ENCODE assay signal across 24 mouse cellular contexts in genomic region chr13:69825396-69826095, GRCm38 (mm10). TPM values are rescaled to one million over a fixed set of nuclear protein-coding genes. Genes with fewer than 3 reads are reported as not detected.
DNase-seq lines count a peak whose midpoint lies in the region; ATAC-seq lines count a peak whose summit lies in the region.
"Had no signal": no experiment of that assay in that cellular context is flagged by ENCODE, and none has a peak within 500 bp of the region (broad histone marks: within the 10 kb centered on the region; RNA-seq: fewer than 3 reads in every experiment).

No protein-coding gene starts in this region.

- WGBS in heart, embryonic 12.5 days: 32% methylated on average over 8 of the region's 8 CpGs
- WGBS in midbrain, embryonic 15.5 days: 40% methylated on average over 8 of the region's 8 CpGs

- H3K36me3 ChIP-seq in heart, embryonic 12.5 days: no peaks in the 10 kb centered on the region
- no peaks in the 10 kb centered on the region for H3K36me3 ChIP-seq in midbrain, embryonic 15.5 days (replicated peaks)
- H3K36me3 ChIP-seq: embryonic facial prominence, embryonic 10.5 days had no signal

- DNase-seq in adrenal gland, adult 8-10 months: peak; percentile 64
- DNase-seq in adrenal gland, postnatal 25 days: no peak
- DNase-seq in heart, adult 11 months: peak; percentile 86
- peak; percentile 19 to 57 for DNase-seq in adrenal gland, postnatal 36 days
- no peak for DNase-seq in kidney, postnatal 10 days
- DNase-seq: cerebellum, postnatal 14 days; gastrocnemius, adult 2 months; heart, postnatal 14 days; kidney, adult 11 months; left cerebral cortex, postnatal 4 days; liver; right cerebral cortex, postnatal 14 days; spleen, adult 18-20 months; thymus, postnatal 25 days had no signal

- no peak overlapping the region for H3K9ac ChIP-seq in heart, embryonic 12.5 days
- no peak overlapping the region for H3K9ac ChIP-seq in midbrain, embryonic 15.5 days

- no peaks in the 10 kb centered on the region for H3K9me3 ChIP-seq in heart, embryonic 12.5 days (replicated peaks)
- H3K9me3 ChIP-seq in midbrain, embryonic 15.5 days: no peaks in the 10 kb centered on the region
- H3K9me3 ChIP-seq: embryonic facial prominence, embryonic 10.5 days had no signal

- no peak for ATAC-seq in heart, embryonic 12.5 days (ENCODE audit: insufficient number of reproducible peaks, low FRiP score)
- ATAC-seq in midbrain, embryonic 15.5 days (replicated peaks): peak; percentile 19; the same call in 1 of the 2 replicates
- ATAC-seq: CD4-positive, CD25-positive, alpha-beta regulatory T cell, adult 4 months; forebrain, embryonic 16.5 days; lung, postnatal 0 days; Patski had no signal

- no peak overlapping the region for H3K4me2 ChIP-seq in heart, embryonic 12.5 days
- H3K4me2 ChIP-seq in midbrain, embryonic 15.5 days: no peak overlapping the region
- H3K4me2 ChIP-seq: heart, embryonic 11.5 days had no signal

- H3K4me1 ChIP-seq in heart, embryonic 12.5 days (replicated peaks): peaks cover 13% of the 10 kb centered on the region; the same call in 1 of the 2 replicates
- peaks cover 12% of the 10 kb centered on the region for H3K4me1 ChIP-seq in midbrain, embryonic 15.5 days
- H3K4me1 ChIP-seq: embryonic facial prominence, embryonic 10.5 days had no signal

- no peak overlapping the region for H3K27ac ChIP-seq in heart, embryonic 12.5 days (ENCODE audit: poor library complexity, severe bottlenecking)
- H3K27ac ChIP-seq in midbrain, embryonic 15.5 days: no peak overlapping the region
- H3K27ac ChIP-seq: embryonic facial prominence, embryonic 10.5 days; gastrocnemius, adult 2 months; kidney, postnatal 0 days; left cerebral cortex, adult 2 months had no signal

- no peaks in the 10 kb centered on the region for H3K27me3 ChIP-seq in heart, embryonic 12.5 days (replicated peaks)
- no peaks in the 10 kb centered on the region for H3K27me3 ChIP-seq in midbrain, embryonic 15.5 days (replicated peaks)
- H3K27me3 ChIP-seq: Patski had no signal

- H3K4me3 ChIP-seq in heart, embryonic 12.5 days: no peak overlapping the region
- H3K4me3 ChIP-seq in midbrain, embryonic 15.5 days: no peak overlapping the region
- H3K4me3 ChIP-seq: embryonic facial prominence, embryonic 10.5 days; gastrocnemius, adult 2 months; left cerebral cortex, adult 2 months had no signal

RNA-seq across cellular contexts. Expression of gene Med10, which starts 23.4 kb away (rescaled TPM):
- 10 to 100 TPM; 52.9 to 74.7 (median 62.3) TPM for total RNA-seq in adrenal gland, adult 8-10 months (2022)
- total RNA-seq in adrenal gland, postnatal 25 days (2021): 69.2 and 91.5 TPM in 2 replicates
- polyA plus RNA-seq in heart, embryonic 12.5 days (2016; fragmentation: Nextera tagmentation; extraction: Ambion mirVana): 105 and 106 TPM in 2 replicates
- 10 to 100 TPM; 52.9 to 76.6 TPM for total RNA-seq in adrenal gland, postnatal 36 days (2021)
- 135 TPM in 2 replicates for polyA plus RNA-seq in midbrain, embryonic 15.5 days (2015; fragmentation: Nextera tagmentation; extraction: Ambion mirVana)

Comparison
In these comparisons a context has a peak if more than half of its experiments do, and no peak if none do; other contexts are left out.
1. DNase-seq: peak in adrenal gland, adult 8-10 months (single experiment), heart, adult 11 months (single experiment) and adrenal gland, postnatal 36 days (2 of 2); none in adrenal gland, postnatal 25 days (single experiment) and kidney, postnatal 10 days (single experiment).